Mouse (Mus musculus): ENCODE measurements around the gene Ptgis.

Gene Ptgis

DNA sequence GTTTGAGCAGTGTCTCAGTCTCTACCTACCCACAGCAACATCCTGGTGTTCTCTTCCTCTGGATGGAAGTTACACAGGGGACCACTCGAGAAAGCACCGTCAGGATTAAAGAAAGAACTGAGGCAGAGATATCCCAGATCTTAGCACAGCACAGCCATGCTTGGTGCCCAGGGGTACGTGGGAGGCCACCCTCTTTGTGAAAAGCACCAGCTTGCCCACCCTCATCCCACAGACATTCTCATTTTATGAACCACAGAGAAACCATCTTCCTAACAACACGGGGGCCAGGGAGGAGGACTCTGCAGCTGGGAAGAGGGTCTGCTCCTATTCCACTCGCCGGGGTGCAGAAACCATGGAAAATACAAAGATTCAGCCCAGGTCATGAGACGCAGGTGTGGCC, 90.3 kb downstream of the Ptgis start:
- no peak for DNase-seq

GRCm38 (mm10) chr2:167149035-167149434, 91.4 kb downstream of the Ptgis start:
- no peak for DNase-seq

DNA sequence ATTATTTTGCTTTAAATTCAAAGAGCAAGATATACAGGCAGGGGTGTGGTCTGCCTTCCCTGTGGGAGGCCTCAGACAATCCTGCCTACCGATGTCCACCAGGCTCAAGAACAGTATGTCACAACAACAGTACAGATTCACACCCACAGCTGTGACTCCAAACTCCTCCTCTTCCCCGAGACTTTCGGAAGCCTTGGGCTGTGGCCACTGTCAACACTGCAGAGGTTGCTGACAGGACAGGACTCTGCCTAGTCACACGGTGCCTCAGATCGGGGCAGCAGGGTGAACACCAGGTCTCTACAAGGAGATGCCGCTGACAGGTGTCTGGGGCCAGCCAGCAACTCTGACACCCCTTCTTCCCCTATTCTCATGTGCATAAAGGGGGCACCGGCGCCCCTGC, 92.7 kb downstream of the Ptgis start:
- no peak for DNase-seq

DNA sequence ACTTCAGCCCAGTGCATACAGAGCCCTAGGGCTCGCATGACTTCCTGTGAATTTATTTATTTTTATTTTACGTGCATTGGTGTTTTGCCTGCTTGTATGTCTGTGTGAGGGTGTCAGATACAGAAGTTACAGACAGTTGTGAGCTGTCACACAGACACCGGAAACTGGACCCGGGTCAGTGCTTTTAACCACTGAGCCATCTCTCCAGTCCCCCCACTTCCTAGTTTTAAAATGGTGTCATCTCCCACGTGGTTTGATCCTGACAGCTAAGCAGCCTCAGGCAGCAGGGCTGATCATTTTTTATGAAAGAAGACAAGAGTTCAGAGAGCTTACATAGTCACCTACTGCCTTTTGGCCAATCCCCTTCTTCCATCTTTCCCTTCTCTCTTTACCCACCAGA, 94.5 kb downstream of the Ptgis start:
- peak; percentile 36 to 45 for DNase-seq

- no peak for DNase-seq
Measured at GRCm38 (mm10) chr2:167144439-167145307, 95.7 kb downstream of the Ptgis start.

GRCm38 (mm10) chr2:167143914-167144313, 96.5 kb downstream of the Ptgis start:
- DNase-seq, result no peak

- DNase-seq, result no peak
Measured at GRCm38 (mm10) chr2:167142282-167142681, 98.1 kb downstream of the Ptgis start.

DNA sequence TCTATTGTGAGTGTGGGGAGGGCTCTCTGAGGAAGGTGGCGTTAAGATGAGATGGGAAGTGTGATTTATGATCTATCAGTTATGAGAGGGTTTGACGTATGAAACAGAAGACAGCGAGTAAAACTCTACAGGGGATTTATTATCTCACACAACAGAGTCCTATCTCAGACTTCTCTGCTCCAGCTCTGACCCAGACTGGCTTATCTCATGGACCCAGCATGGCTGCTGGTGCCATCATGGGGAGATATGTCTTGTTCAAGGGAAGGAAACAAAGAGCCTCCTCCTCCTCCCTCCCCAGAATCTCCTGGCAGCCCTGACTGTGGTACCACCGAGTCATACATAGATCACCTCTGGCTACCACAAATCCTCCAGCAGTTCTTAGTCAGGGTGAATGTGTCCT, 98.6 kb downstream of the Ptgis start:
- no peak for DNase-seq
